Mouse (Mus musculus): ENCODE results near the gene Ptprn2.

DNA sequence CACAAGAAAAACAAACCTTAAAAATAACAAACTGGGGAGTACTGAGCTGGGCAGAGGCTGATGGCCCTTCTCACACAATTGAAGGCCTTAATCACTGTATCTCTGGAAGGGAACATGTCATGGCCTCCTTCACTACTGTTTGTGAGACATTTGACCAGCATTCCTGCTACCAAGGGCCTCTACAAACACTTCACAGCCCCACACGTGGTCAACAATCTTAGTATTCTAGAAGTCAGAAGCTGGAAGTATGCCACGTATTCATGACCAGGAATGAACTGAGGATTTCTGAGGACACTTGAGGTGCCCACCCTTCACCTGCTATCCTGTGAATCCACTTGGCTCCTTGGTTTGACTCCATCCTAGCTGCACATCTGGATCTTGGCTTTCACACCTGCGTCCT lies 302.8 kb downstream of the Ptprn2 start:
- TF ChIP-seq CTCF (IDR thresholded peaks at IDR 0.05; ENCODE audit: borderline replicate concordance, insufficient read depth, low read depth, low read length) (no peak), POLR2A (IDR thresholded peaks at IDR 0.05; ENCODE audit: borderline replicate concordance, insufficient read depth, low read length) (no peak)
